Mouse (Mus musculus) CH12.LX (cell line): Measurements from ENCODE around the gene Tmem209.

Experiments
- CTCF ChIP-seq, 2 experiments: IDR thresholded peaks in 1 of 2; conservative IDR thresholded peaks in 1 of 2; 2 replicates each; pipeline ENCODE4 v1.5.1; 2011 to 2012; ENCODE audit warnings: low read depth in 2 of 2, low read length in 2 of 2, improper control_type of control experiment in 1 of 2, inconsistent platforms in 1 of 2, mild to moderate bottlenecking in 1 of 2, moderate library complexity in 1 of 2
- EP300 ChIP-seq: IDR thresholded peaks from 2 replicates; pipeline ENCODE4 v1.6.1; 2011; ENCODE audit warnings: low read length, improper control_type of control experiment
- MAX ChIP-seq: IDR thresholded peaks from 2 replicates; pipeline ENCODE4 v1.6.1; 2011; ENCODE audit warnings: low read length, improper control_type of control experiment
- MEF2A ChIP-seq: IDR thresholded peaks from 2 replicates; pipeline ENCODE4 v1.6.1; 2014; ENCODE audit warnings: low read depth, mild to moderate bottlenecking, inconsistent platforms, low read length, improper control_type of control experiment, borderline replicate concordance
- MXI1 ChIP-seq: IDR thresholded peaks from 2 replicates; pipeline ENCODE4 v1.6.1; 2011; ENCODE audit warnings: mild to moderate bottlenecking, low read depth, low read length, improper control_type of control experiment
- NELFE ChIP-seq: IDR thresholded peaks from 2 replicates; pipeline ENCODE4 v1.6.1; 2011; ENCODE audit warnings: low read depth, low read length, improper control_type of control experiment
- POLR2A ChIP-seq: IDR thresholded peaks from 2 replicates; pipeline ENCODE4 v1.6.1; 2011; ENCODE audit warnings: low read depth, mild to moderate bottlenecking, improper control_type of control experiment, low read length
- RAD21 ChIP-seq: IDR thresholded peaks from 2 replicates; pipeline ENCODE4 v1.6.1; 2011; ENCODE audit warnings: low read depth, mild to moderate bottlenecking, low read length, improper control_type of control experiment, moderate library complexity

DNA sequence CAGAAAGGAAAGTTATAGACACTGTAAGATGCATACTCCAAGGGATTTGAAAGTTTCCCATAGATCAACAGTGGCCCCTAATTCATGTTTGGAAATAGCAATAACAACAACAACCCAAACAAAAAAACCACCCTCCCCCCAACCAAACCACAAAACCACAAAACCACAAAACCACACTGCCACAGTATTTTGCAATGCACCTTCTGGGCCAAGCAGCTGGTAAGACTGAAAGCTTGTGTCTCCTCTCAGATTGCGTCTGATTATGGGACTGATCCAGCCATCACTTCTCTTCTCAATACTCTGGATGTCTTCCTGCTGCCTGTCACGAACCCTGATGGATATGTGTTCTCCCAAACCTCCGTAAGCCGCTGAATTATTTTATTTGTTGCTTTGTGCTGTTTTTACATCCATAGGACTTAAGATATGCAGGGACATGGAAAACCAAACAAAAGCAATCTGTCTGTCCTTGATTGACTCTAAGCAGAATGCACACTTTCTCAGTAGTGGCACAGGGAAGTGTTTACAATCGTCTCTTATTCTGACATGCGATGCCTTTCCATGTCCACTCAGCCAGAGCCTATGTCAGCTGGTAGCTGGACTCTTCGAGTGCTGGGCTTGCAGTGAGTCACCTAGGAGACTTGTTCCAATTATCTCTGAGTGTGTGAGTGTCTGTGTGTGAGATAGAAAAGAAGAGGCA, 41.1 kb upstream of the Tmem209 start:
- TF ChIP-seq EP300 (no peak), POLR2A (no peak), MAX (no peak), MEF2A (no peak), NELFE (no peak), CTCF (conservative IDR thresholded peaks at IDR 0.05 in 1 of 2, IDR thresholded peaks at IDR 0.05 in 1 of 2; ENCODE audit: low read depth in 2 of 2, low read length in 2 of 2) (no peak), MXI1 (no peak), RAD21 (no peak)
